Mouse (Mus musculus) Muller cell, postnatal 12 days (primary cell): ENCODE data around the gene Grm4.
A peak's percentile ranks its signal among the peaks of the same experiment; 100 is the strongest.

ENCODE experiments used
- DNase-seq: peaks from one replicate; pipeline ENCODE4 v3.0.0-alpha.2; 2015; ENCODE audit errors: inconsistent ontology term

The Grm4 gene

DNA sequence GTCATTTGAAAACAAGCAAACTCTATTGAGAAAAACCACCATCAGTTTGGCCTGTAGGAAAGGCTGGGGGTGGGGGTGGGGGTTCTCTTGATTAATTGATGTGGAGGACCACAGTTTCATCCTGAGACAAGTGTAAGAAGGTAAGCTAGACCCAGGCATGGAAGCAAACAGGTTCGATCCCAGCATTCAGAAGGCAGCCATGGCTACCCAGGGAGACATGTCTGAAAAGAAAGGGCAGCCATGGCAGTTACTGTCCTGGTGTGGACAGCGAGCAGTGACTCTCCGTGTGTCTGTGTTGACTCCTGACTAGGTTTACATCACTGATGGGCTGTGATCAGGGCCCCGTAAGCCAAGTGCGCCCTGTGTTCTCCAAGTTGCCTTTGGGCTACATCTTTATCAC lies at the start of gene Grm4:
Gene Grm4 (minus strand): TSS at position 101 of the 400 bp plus-strand sequence.
- no peak for DNase-seq

- DNase-seq = no peak
Measured at GRCm38 (mm10) chr17:27568228-27568627, 47.0 kb upstream of the Grm4 start.

DNA sequence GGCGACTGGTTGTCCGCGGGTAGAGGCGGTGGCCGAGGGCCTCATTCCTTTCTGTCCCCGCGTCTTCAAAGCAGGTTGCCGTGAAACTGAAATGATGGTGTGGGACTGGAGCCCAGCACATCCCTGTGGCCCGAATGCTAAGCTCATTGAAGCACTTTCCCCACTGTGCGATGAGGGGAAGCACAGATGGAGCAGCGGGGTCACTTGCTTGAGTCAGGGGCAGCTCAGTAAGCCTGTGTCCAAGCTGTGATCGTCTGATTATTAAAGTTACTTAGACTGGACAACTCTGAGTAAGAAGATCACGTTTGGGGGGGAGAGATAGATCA lies 44.7 kb upstream of the Grm4 start:
- no peak for DNase-seq

GRCm38 (mm10) chr17:27565163-27565941 lies 44.1 kb upstream of the Grm4 start, which contains the start of gene AI413582:
AI413582 (minus strand) TSS chr17:27565756.
- DNase-seq = peak; percentile 96

- DNase-seq = no peak
Measured at GRCm38 (mm10) chr17:27564391-27565162, 43.4 kb upstream of the Grm4 start.

DNA sequence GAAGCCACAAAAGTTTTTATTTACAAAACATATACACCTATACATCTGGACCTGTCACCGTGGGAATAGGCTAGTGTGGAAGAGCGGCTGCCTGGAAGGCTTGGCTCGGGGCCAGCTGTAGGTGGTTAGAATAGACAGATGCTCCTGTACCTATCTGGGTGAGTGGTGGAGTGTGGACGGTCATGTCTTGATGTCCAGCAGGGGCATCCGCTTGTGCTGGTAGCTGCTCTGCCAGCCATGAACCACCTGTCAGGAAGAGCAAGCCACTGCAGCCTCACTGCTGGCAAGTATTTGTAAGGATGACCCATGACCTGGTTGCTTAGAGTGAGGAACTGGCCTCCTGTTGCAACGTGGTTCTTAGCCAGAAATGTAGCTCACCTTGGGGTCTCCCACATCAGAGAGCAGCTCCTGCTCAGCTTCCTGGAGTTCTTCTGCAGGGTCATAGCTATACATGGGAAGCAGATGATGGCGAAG lies 42.6 kb upstream of the Grm4 start:
- no peak for DNase-seq

- peak; percentile 97 for DNase-seq
Measured at GRCm38 (mm10) chr17:27561809-27562526, 40.8 kb upstream of the Grm4 start.

DNA sequence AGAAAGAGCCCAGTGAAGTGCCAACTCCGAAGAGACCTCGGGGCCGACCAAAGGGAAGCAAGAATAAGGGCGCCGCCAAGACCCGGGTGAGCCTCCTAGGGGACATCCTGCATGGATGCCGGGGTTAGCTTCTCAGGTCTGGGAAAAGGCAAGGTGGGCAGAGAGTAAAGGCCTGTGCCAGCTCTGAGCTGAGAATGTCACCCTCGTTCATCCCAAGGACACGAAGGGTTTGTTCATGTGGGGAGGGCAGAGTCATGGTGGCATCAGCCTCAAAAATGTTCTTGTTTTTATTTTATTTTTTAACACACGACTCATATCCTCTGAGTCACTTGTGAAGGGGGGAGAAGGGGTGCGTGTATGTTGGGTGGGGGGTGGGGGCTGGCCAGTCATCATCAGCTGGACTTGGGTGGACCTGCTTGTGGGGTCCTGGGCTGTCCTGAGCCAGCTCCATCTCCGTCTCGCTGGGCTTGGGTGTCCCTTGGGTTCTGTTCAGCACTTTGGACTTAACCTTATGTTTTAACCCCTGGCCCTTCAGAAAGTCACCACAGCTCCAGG lies 39.8 kb upstream of the Grm4 start:
- DNase-seq = no peak

DNA sequence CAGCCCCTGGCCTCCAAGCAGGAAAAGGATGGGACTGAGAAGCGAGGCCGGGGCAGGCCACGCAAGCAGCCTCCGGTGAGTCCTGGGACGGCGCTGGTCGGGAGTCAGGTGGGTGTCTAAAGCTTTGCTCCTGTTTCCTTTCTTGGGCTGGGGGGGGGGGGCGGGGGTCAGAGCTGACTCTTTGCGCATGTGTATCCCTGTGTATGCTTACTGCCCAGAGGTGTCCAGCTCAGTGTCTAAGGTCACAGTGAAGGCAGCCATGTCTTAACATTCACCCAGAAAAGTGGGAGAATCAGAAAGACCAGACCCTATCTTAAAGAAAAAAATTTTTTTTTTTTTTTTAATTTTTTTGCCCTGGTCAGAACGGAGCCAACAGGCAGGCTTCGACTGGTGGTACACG lies 38.4 kb upstream of the Grm4 start:
- no peak for DNase-seq

GRCm38 (mm10) chr17:27558845-27559244 lies 37.6 kb upstream of the Grm4 start:
- no peak for DNase-seq

GRCm38 (mm10) chr17:27557927-27558661 lies 36.9 kb upstream of the Grm4 start:
- DNase-seq = peak; percentile 71

GRCm38 (mm10) chr17:27557181-27557926 lies 36.2 kb upstream of the Grm4 start:
- no peak for DNase-seq

GRCm38 (mm10) chr17:27556315-27557011 lies 35.3 kb upstream of the Grm4 start, which contains the start of gene Hmga1:
Hmga1 (plus strand) TSS chr17:27556497.
- peak; percentile 96 for DNase-seq

DNA sequence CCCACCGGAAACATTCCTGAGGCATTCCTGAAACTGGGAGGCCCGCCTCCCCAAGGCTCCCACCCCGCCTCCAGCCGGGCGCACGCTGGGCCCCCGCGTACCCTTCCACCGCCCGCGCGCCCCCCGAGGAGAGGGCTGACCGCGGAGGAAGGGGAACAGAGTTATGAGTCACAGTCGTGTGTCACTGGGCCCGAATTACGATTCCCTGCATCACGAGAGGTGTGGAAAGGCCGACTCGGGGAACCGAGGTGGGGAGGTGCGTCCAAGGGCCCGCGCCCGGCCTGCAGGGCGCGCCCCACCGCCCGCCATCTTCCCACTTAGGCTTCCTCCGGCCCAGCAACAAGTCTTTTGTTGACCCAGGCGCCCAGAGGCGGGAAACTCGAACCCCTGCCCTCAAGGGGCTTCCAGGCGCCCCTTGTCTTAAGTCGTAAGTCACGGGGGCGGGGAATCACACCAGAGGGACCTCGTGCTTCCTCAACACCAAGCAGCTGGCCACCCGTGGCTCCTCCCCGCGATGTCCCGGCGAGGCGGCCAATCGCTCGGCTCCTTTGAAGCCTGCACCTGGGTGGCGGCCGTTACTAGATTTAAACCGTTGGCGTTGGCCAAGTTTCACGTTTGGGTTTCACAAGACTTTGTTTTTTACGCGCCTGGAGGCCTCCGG lies 34.4 kb upstream of the Grm4 start:
- DNase-seq = peak; percentile 81

- DNase-seq = no peak
Measured at GRCm38 (mm10) chr17:27555075-27555511, 33.9 kb upstream of the Grm4 start.

DNA sequence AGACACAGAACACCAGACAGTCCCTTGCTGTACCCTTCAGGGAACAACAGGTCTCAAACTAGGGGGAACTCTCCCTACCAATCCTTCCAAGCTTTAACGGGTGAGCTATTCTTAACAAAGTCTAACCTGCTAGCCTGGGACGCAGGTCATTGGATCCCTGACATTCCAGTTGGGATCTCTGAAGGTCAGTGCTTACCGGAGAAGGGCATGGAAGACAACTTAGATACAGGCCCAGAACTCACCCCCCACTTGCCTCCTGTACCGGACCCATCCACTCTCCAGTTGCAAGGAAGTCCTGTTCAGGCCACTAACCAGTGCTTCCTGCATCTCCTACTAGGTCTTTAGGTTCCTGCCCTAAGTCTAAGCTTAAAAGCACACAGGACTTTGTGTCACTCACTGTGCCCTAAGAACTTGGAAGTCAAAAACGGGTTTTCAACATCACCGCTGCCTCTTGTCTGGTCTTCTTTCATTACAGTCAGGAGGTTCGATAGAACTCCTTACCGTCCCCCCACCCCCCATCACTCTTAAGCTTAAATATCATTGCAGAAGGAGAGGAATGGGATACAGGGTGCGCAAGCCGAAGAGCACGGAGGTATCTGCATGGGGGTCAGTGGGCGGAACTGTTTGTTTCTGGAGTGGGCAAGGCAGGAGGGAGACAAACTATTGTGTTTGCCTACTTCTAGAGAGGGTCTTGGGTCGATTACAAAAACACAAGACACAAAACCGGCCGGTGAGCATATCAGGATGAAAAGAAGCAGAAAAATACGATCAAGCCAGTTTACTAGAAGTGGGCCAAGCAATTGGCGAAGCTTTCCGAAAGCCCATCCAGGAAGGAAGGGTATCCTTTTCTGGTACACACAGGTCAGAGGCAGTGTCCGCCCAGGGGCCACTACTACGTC lies 33.1 kb upstream of the Grm4 start:
- DNase-seq = no peak

GRCm38 (mm10) chr17:27552215-27553201 lies 31.3 kb upstream of the Grm4 start:
- DNase-seq = peak; percentile 62
